Mouse (Mus musculus): ENCODE measurements around the gene Camp. TPM values are rescaled to one million over a fixed set of nuclear protein-coding genes. Genes with fewer than 3 reads are reported as not detected.

Gene Camp
- polyA plus RNA-seq, 1 experiment: 0.32 TPM

DNA sequence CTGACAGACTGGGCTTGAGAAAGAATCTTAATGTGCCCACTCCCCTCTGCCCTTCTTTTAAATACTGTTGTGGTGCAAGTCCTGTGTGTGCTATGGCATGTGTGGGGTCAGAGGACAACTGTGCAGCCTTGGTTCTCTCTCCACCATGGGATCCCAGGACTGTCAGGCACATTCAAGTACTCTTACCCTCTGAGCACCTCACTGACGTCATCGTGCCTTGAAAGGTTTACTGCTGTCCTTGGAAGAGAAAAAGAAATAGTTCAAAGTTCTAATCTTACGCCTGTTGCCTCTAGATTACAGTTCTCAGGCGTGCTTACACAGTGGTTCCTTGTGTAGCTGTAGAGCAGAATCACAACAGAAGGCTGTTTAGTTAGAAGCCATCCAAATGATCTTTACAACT, 36.8 kb upstream of the Camp start:
- H3K27me3 ChIP-seq (ENCODE audit: control insufficient read depth): no peaks in the 10 kb centered on the region
- H3K9me3 ChIP-seq (ENCODE audit: control insufficient read depth, low read length): no peaks in the 10 kb centered on the region
- no peak overlapping the region for H3K4me3 ChIP-seq (replicated peaks)
- peaks cover 100% of the 10 kb centered on the region for H3K36me3 ChIP-seq (ENCODE audit: control insufficient read depth)
- peaks cover 2% of the 10 kb centered on the region; the same call in 1 of the 2 replicates for H3K4me1 ChIP-seq (ENCODE audit: control insufficient read depth)
- TF ChIP-seq TAL1 (IDR thresholded peaks at IDR 0.05; ENCODE audit: low read length): no peak

- H3K4me3 ChIP-seq (replicated peaks): no peak overlapping the region
- TF ChIP-seq GATA1 (IDR thresholded peaks at IDR 0.05; ENCODE audit: low read length) (no peak), TAL1 (IDR thresholded peaks at IDR 0.05; ENCODE audit: low read length) (no peak)
- H3K27me3 ChIP-seq (ENCODE audit: control insufficient read depth): no peaks in the 10 kb centered on the region
- H3K9me3 ChIP-seq (ENCODE audit: control insufficient read depth, low read length): no peaks in the 10 kb centered on the region
- peaks cover 44% of the 10 kb centered on the region for H3K4me1 ChIP-seq (ENCODE audit: control insufficient read depth)
- peaks cover 76% of the 10 kb centered on the region for H3K36me3 ChIP-seq (ENCODE audit: control insufficient read depth)
Observed at GRCm38 (mm10) chr9:109879305-109879704, 29.9 kb upstream of the Camp start.

- Histone ChIP-seq H3K36me3 (ENCODE audit: control insufficient read depth) (peaks cover 60% of the 10 kb centered on the region), H3K27me3 (ENCODE audit: control insufficient read depth) (no peaks in the 10 kb centered on the region), H3K4me1 (ENCODE audit: control insufficient read depth) (peaks cover 45% of the 10 kb centered on the region), H3K9me3 (ENCODE audit: control insufficient read depth, low read length) (no peaks in the 10 kb centered on the region), H3K4me3 (replicated peaks) (peak overlapping the region; percentile 74)
- TF ChIP-seq TAL1 (IDR thresholded peaks at IDR 0.05; ENCODE audit: low read length) (no peak), GATA1 (IDR thresholded peaks at IDR 0.05; ENCODE audit: low read length) (no peak)
Observed at GRCm38 (mm10) chr9:109877666-109878065, 28.2 kb upstream of the Camp start.

- peaks cover 45% of the 10 kb centered on the region for H3K4me1 ChIP-seq (ENCODE audit: control insufficient read depth)
- no peaks in the 10 kb centered on the region for H3K9me3 ChIP-seq (ENCODE audit: control insufficient read depth, low read length)
- peak overlapping the region; percentile 74 for H3K4me3 ChIP-seq (replicated peaks)
- no peaks in the 10 kb centered on the region for H3K27me3 ChIP-seq (ENCODE audit: control insufficient read depth)
- H3K36me3 ChIP-seq (ENCODE audit: control insufficient read depth): peaks cover 51% of the 10 kb centered on the region
- TF ChIP-seq TAL1 (IDR thresholded peaks at IDR 0.05; ENCODE audit: low read length) (no peak), GATA1 (IDR thresholded peaks at IDR 0.05; ENCODE audit: low read length) (no peak)
Observed at GRCm38 (mm10) chr9:109876756-109877155, 27.3 kb upstream of the Camp start.

DNA sequence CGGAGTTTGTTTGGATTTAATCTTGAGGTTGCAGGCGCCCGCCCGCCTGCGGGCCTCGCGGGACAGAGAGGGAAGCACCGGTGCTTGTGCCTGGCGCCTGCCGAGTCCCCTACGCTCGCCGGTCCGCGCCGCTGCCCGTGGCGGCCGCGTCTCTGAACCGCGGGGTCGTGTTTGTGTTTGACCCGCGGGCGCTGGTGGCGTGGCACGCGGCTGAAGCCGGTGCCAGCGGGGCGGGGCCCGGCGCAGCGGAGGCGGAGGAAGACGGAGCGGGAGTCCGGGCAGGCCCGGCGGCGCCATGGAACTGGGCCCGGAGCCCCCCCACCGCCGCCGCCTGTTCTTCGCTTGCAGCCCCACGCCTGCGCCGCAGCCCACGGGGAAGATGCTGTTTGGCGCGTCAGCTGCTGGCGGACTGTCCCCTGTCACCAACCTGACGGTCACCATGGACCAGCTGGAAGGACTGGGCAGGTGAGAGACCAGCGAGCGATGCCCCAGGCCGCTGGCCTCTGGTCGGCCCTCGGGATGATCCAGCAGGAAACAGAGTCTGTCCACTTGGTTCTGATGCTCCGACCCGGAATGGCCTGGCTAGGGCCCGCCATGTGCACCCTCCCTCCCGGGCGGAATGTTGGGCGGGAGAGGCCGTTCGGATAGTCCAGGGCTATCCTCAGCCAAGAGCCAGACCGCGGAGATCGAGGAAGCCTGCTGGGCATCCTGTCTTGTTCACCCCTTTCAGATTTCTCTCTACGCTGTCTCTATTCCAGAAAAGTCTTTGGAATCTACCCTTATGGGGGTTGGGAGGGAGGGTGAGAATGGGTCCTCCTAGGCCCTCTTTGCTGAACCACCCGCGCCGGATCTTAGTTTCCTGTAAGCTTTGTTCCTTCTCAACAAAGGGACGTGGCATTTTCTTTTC, 26.5 kb upstream of the Camp start:
- Histone ChIP-seq H3K27me3 (ENCODE audit: control insufficient read depth) (no peaks in the 10 kb centered on the region), H3K4me3 (replicated peaks) (peak overlapping the region; percentile 74), H3K36me3 (ENCODE audit: control insufficient read depth) (peaks cover 43% of the 10 kb centered on the region), H3K4me1 (ENCODE audit: control insufficient read depth) (peaks cover 49% of the 10 kb centered on the region), H3K9me3 (ENCODE audit: control insufficient read depth, low read length) (no peaks in the 10 kb centered on the region)
- TF ChIP-seq GATA1 (IDR thresholded peaks at IDR 0.05; ENCODE audit: low read length): no peak
- TF ChIP-seq TAL1 (IDR thresholded peaks at IDR 0.05; ENCODE audit: low read length): no peak

GRCm38 (mm10) chr9:109874797-109875691, 25.6 kb upstream of the Camp start, which contains the start of gene Cdc25a:
Cdc25a (plus strand) TSS chr9:109875579.
- Histone ChIP-seq H3K36me3 (ENCODE audit: control insufficient read depth) (peaks cover 34% of the 10 kb centered on the region), H3K4me1 (ENCODE audit: control insufficient read depth) (peaks cover 51% of the 10 kb centered on the region), H3K27me3 (ENCODE audit: control insufficient read depth) (no peaks in the 10 kb centered on the region), H3K9me3 (ENCODE audit: control insufficient read depth, low read length) (no peaks in the 10 kb centered on the region), H3K4me3 (replicated peaks) (peak within 1 kb of the TSS; percentile 74)
- TF ChIP-seq GATA1 (IDR thresholded peaks at IDR 0.05; ENCODE audit: low read length) (no peak), TAL1 (IDR thresholded peaks at IDR 0.05; ENCODE audit: low read length) (no peak)

- TF ChIP-seq TAL1 (IDR thresholded peaks at IDR 0.05; ENCODE audit: low read length) (no peak), GATA1 (IDR thresholded peaks at IDR 0.05; ENCODE audit: low read length) (no peak)
- no peak overlapping the region for H3K4me3 ChIP-seq (replicated peaks)
- peaks cover 21% of the 10 kb centered on the region for H3K4me1 ChIP-seq (ENCODE audit: control insufficient read depth)
- H3K27me3 ChIP-seq (ENCODE audit: control insufficient read depth): no peaks in the 10 kb centered on the region
- no peaks in the 10 kb centered on the region for H3K36me3 ChIP-seq (ENCODE audit: control insufficient read depth)
- H3K9me3 ChIP-seq (ENCODE audit: control insufficient read depth, low read length): no peaks in the 10 kb centered on the region
Observed at GRCm38 (mm10) chr9:109870983-109871572, 21.7 kb upstream of the Camp start.

GRCm38 (mm10) chr9:109866218-109866617, 16.8 kb upstream of the Camp start:
- no peaks in the 10 kb centered on the region for H3K36me3 ChIP-seq (ENCODE audit: control insufficient read depth)
- peaks cover 31% of the 10 kb centered on the region for H3K4me1 ChIP-seq (ENCODE audit: control insufficient read depth)
- H3K9me3 ChIP-seq (ENCODE audit: control insufficient read depth, low read length): no peaks in the 10 kb centered on the region
- H3K4me3 ChIP-seq (replicated peaks): no peak overlapping the region
- no peaks in the 10 kb centered on the region for H3K27me3 ChIP-seq (ENCODE audit: control insufficient read depth)
- TF ChIP-seq TAL1 (IDR thresholded peaks at IDR 0.05; ENCODE audit: low read length) (no peak), GATA1 (IDR thresholded peaks at IDR 0.05; ENCODE audit: low read length) (no peak)
